Mouse (Mus musculus) left cerebral cortex, postnatal 14 days (tissue): ENCODE data around the gene Gramd4. TPM values are rescaled to one million over a fixed set of nuclear protein-coding genes. Genes with fewer than 3 reads are reported as not detected.

ENCODE experiments used
- DNase-seq, 2 experiments: peaks; one replicate each; pipeline ENCODE4 v3.0.0; 2021 to 2022; ENCODE audit warnings: low spot score in 2 of 2, mixed read lengths in 1 of 2
- intact Hi-C: fragments of 180-260 bp; cut with DNase I; formaldehyde crosslinking; loops from one replicate; pipeline ENCODE4 v1.15.1; 2025
- total RNA-seq, 2 experiments: library from RNA; stranded (reverse); gene quantifications; 2 replicates each; pipeline ENCODE4 v1.2.3; 2021

The Gramd4 gene
- total RNA-seq, 2 experiments from 2014 or later, result 37.2 to 44.3 TPM

GRCm38 (mm10) chr15:86184851-86185688, 127.6 kb downstream of the Gramd4 start:
- peak; percentile 32 to 45 for DNase-seq
- intact Hi-C loops, result loop anchor here (5.0 kb wide), 1 partner anchor 42 kb away; no protein-coding TSS in a partner anchor

GRCm38 (mm10) chr15:86185689-86186569, 128.4 kb downstream of the Gramd4 start, which contains the start of gene Cerk:
Cerk (minus strand) TSS chr15:86186141.
- intact Hi-C loops, result loop anchor here (5.0 kb wide), 1 partner anchor 41 kb away; no protein-coding TSS in a partner anchor
- peak; percentile 62 to 81 for DNase-seq

GRCm38 (mm10) chr15:86186686-86187085, 129.2 kb downstream of the Gramd4 start:
- intact Hi-C loops, result loop anchor here (5.0 kb wide), 1 partner anchor 41 kb away; no protein-coding TSS in a partner anchor
- no peak for DNase-seq

Other genes with a start within 250 kb of the Gramd4 start
- 10 to 100 TPM; 21.7 to 22.2 TPM for gene Cdpf1, start 246.0 kb upstream of the Gramd4 start, total RNA-seq
- gene Pkdrej, start 236.0 kb upstream of the Gramd4 start, total RNA-seq, result under 1 TPM; 0.34 to 0.51 TPM
- gene Ttc38, start 225.4 kb upstream of the Gramd4 start, total RNA-seq, result 1 to 10 TPM; 4.6 to 4.7 TPM
- gene Gtse1, start 197.9 kb upstream of the Gramd4 start, total RNA-seq, result under 1 TPM; 0.76 to 0.90 TPM
- 10 to 100 TPM; 29.4 to 32.2 TPM for gene Trmu, start 178.4 kb upstream of the Gramd4 start, total RNA-seq
- 1 to 10 TPM; 2.2 to 3.1 TPM for gene Celsr1, start 23.9 kb upstream of the Gramd4 start, total RNA-seq
- gene Cerk, start 128.4 kb downstream of the Gramd4 start, total RNA-seq, result 10 to 100 TPM; 46.6 to 46.8 TPM
- gene Tbc1d22a, start 156.8 kb downstream of the Gramd4 start, total RNA-seq, result 10 to 100 TPM; 23.2 to 24.5 TPM